Mouse (Mus musculus) thymus, postnatal 4 days (tissue): ENCODE results near the gene Fbxl8.
"Not testable (repeated sequence)": the region's sequence is repeated elsewhere in the genome, so short reads cannot be mapped to it uniquely, and the experiment has no call there.

Experiments used
- DNase-seq: peaks from one replicate; pipeline ENCODE4 v3.0.0; 2021

Fbxl8 gene

GRCm38 (mm10) chr8:105285514-105285913 lies 21.1 kb downstream of the Fbxl8 start:
- DNase-seq, result no peak

GRCm38 (mm10) chr8:105286907-105287306 lies 22.5 kb downstream of the Fbxl8 start:
- no peak for DNase-seq

GRCm38 (mm10) chr8:105288231-105288630 lies 23.8 kb downstream of the Fbxl8 start:
- no peak for DNase-seq

GRCm38 (mm10) chr8:105288958-105289732 lies 24.7 kb downstream of the Fbxl8 start:
- DNase-seq, result peak; percentile 99

- peak; percentile 77 for DNase-seq
Measured at GRCm38 (mm10) chr8:105289805-105290460, 25.5 kb downstream of the Fbxl8 start, which contains the start of gene 4931428F04Rik. Gene 4931428F04Rik (minus strand): TSS chr8:105289864.

GRCm38 (mm10) chr8:105290554-105291314 lies 26.3 kb downstream of the Fbxl8 start:
- DNase-seq, result peak; percentile 98

- not testable (repeated sequence) for DNase-seq
Measured at GRCm38 (mm10) chr8:105291364-105291763, 26.9 kb downstream of the Fbxl8 start.

- DNase-seq, result not testable (repeated sequence)
Measured at GRCm38 (mm10) chr8:105291802-105292201, 27.4 kb downstream of the Fbxl8 start.

- DNase-seq, result no peak
Measured at GRCm38 (mm10) chr8:105292471-105292870, 28.0 kb downstream of the Fbxl8 start.

- no peak for DNase-seq
Measured at GRCm38 (mm10) chr8:105293405-105293804, 29.0 kb downstream of the Fbxl8 start.

GRCm38 (mm10) chr8:105294776-105295175 lies 30.3 kb downstream of the Fbxl8 start:
- DNase-seq, result no peak

GRCm38 (mm10) chr8:105295256-105295655 lies 30.8 kb downstream of the Fbxl8 start:
- DNase-seq, result no peak

- no peak for DNase-seq
Measured at GRCm38 (mm10) chr8:105295895-105296573, 31.6 kb downstream of the Fbxl8 start, which contains the start of gene Exoc3l. Gene Exoc3l (minus strand): TSS chr8:105296101.

GRCm38 (mm10) chr8:105297511-105298192 lies 33.2 kb downstream of the Fbxl8 start, which contains the start of gene E2f4:
Gene E2f4 (plus strand): TSS chr8:105297663.
- peak; percentile 91 for DNase-seq

- peak; percentile 69 for DNase-seq
Measured at GRCm38 (mm10) chr8:105298351-105299252, 34.2 kb downstream of the Fbxl8 start.

GRCm38 (mm10) chr8:105299962-105300361 lies 35.5 kb downstream of the Fbxl8 start:
- DNase-seq, result no peak

- no peak for DNase-seq
Measured at GRCm38 (mm10) chr8:105303396-105303795, 38.9 kb downstream of the Fbxl8 start.

- DNase-seq, result no peak
Measured at GRCm38 (mm10) chr8:105303874-105304273, 39.4 kb downstream of the Fbxl8 start.

GRCm38 (mm10) chr8:105304325-105305210 lies 40.1 kb downstream of the Fbxl8 start:
- DNase-seq, result no peak
